Mouse (Mus musculus): ENCODE data around the gene Il1r2.

DNA sequence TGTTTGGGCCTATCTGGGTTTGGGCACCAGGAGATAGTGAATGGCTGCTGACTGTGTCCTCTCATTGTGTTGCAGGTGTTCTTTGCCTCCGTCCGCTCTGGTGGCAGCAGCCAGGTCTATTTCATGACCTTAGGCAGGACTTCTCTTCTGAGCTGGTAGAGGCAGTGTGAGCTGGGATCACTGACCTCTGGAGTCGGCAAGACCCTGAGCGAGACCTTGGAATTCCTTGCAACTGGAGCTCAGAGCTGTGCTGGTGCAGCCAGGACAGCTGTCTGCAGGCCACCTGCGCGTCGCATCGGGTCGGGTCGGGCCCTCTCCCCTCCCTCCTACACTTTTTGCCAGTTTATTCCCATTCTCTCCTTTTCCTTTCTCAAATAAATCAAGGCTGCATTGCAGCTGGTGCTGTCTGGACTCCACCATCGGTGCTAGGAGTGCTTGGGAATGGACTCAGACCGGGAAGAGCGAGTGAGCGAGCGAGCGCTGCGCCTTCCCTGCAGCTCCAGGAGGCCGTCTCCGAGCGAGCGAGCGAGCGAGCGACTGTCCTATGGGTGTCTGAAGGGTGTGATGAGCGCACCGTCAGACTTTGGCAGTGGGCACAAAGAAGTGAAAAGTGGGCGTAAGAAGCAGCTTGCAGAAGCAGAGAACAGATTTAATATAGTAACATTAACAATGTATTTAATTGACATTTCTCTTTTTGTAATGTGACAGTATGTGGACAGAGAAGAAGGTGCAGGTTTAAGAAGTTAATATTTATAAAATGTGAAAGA, 49.1 kb upstream of the Il1r2 start:
- TF ChIP-seq CTCF (IDR thresholded peaks at IDR 0.05; ENCODE audit: low read depth) (no peak), EP300 (IDR thresholded peaks at IDR 0.05; ENCODE audit: low read depth) (no peak)

Measured in liver, postnatal 0 days (tissue).